Mouse (Mus musculus): Measurements from ENCODE around the gene Git2.

Gene Git2

GRCm38 (mm10) chr5:114688703-114689102, 86.6 kb downstream of the Git2 start:
- in situ Hi-C loops (cut with MboI; ENCODE audit: low sequenced_read_pairs) = no loop called here

GRCm38 (mm10) chr5:114687901-114688300, 87.4 kb downstream of the Git2 start:
- in situ Hi-C loops (cut with MboI; ENCODE audit: low sequenced_read_pairs) = no loop called here

- in situ Hi-C loops (cut with MboI; ENCODE audit: low sequenced_read_pairs) = no loop called here
Observed at GRCm38 (mm10) chr5:114686726-114687210, 88.5 kb downstream of the Git2 start.

DNA sequence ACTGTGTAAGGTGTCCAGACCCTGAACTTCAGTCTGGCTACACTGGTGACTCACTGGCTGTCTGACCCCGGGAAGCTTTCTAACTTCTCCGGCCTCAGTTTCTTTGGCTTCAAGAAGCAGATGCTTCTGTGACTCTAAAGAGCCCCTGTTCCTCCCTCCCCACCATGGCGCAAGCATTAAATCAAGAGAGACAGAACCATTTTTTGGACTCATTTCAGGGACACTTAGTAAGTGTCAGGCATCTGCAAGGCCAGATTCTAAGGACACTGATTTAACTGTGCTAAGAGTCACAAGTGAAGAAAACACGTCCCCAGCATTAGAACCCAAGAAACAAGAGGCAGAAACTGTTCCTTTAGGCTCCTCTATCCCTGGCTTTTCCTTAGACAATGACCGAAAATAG, 89.3 kb downstream of the Git2 start:
- in situ Hi-C loops (cut with MboI; ENCODE audit: low sequenced_read_pairs) = no loop called here

DNA sequence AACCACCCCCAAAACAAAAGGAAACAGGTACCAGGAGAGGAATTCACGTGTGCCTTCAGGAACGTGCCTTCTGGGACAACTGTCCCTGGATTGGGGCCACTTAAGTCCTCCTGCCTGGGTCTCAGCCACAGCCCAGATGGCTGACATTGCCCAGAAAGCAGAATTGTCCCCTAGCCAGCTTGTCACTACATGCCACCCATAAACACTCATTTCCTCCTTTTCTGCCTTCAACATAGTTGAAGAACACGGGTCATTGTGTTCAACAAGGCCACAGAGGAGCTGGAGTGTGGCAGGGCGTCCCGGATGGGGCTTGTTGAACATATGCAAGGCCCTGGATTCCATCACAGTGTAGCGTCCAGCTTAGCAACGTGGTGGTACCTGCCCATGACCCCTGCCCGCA, 93.6 kb downstream of the Git2 start:
- in situ Hi-C loops (cut with MboI; ENCODE audit: low sequenced_read_pairs) = no loop called here

- in situ Hi-C loops (cut with MboI; ENCODE audit: low sequenced_read_pairs) = no loop called here
Observed at GRCm38 (mm10) chr5:114680676-114681285, 94.5 kb downstream of the Git2 start.

GRCm38 (mm10) chr5:114679841-114680591, 95.3 kb downstream of the Git2 start:
- in situ Hi-C loops (cut with MboI; ENCODE audit: low sequenced_read_pairs) = no loop called here
